18 mouse cellular contexts compared by ENCODE assay signal in genomic region chr1:176851401-176851800, GRCm38 (mm10). TPM values are rescaled to one million over a fixed set of nuclear protein-coding genes. Genes with fewer than 3 reads are reported as not detected.
A peak's percentile ranks its signal among the peaks of the same experiment; 100 is the strongest.
DNase-seq lines count a peak whose midpoint lies in the region.
"Had no signal": no experiment of that assay in that cellular context is flagged by ENCODE, and none has a peak within 500 bp of the region (broad histone marks: within the 10 kb centered on the region; RNA-seq: fewer than 3 reads in every experiment).

No protein-coding gene starts in this region.

- peak; percentile 17 for DNase-seq in adrenal gland, postnatal 14 days
- no peak for DNase-seq in adrenal gland, postnatal 10 days
- DNase-seq in layer of hippocampus, adult 18-20 months (ENCODE audit: low spot score in 2 of 2): peak; percentile 54 to 65
- no peak for DNase-seq in layer of hippocampus, postnatal 36 days
- DNase-seq in 3134 (ENCODE audit: extremely low read depth, insufficient read length, low spot score): peak; percentile 28
- peak; percentile 76 for DNase-seq in brain, adult 2 months (ENCODE audit: low read depth, low spot score)
- DNase-seq in kidney, postnatal 4 days: no peak
- DNase-seq: B cell, adult 2 months; cerebellum, adult 18-20 months; gastrocnemius, postnatal 25 days; heart, adult 18-20 months; heart, postnatal 36 days; kidney, adult 8-10 months; liver; lung, adult 2 months; lung, postnatal 10 days; thymus, adult 2 months; thymus, postnatal 36 days had no signal

RNA-seq across cellular contexts. Expression of gene Sdccag8, which starts 36.9 kb away (rescaled TPM):
- total RNA-seq in adrenal gland, postnatal 14 days (2021): 6.9 and 9.3 TPM in 2 replicates
- total RNA-seq in adrenal gland, postnatal 10 days (2021): 10 to 100 TPM in 1 of 2 experiments, 1 to 10 TPM in 1; 6.6 to 10.7 TPM
- total RNA-seq in layer of hippocampus, adult 18-20 months (2021): 10 to 100 TPM; 16.3 to 16.9 TPM
- 10 to 100 TPM; 16.2 to 19.0 TPM for total RNA-seq in layer of hippocampus, postnatal 36 days (2021)

RNA-seq across cellular contexts. Expression of gene Cep170, which starts 37.5 kb away (rescaled TPM):
- 32.0 and 42.4 TPM in 2 replicates for total RNA-seq in adrenal gland, postnatal 14 days (2021)
- 10 to 100 TPM; 29.8 to 38.0 TPM for total RNA-seq in adrenal gland, postnatal 10 days (2021)
- total RNA-seq in layer of hippocampus, adult 18-20 months (2021): 100 to 1,000 TPM; 101 to 103 TPM
- total RNA-seq in layer of hippocampus, postnatal 36 days (2021): 100 to 1,000 TPM; 104 to 110 TPM

Comparison
In these comparisons a context has a peak if more than half of its experiments do, and no peak if none do; other contexts are left out.
1. DNase-seq: peak in adrenal gland, postnatal 14 days (single experiment), layer of hippocampus, adult 18-20 months (2 of 2), 3134 (single experiment) and brain, adult 2 months (single experiment); none in adrenal gland, postnatal 10 days (single experiment), layer of hippocampus, postnatal 36 days (0 of 2) and kidney, postnatal 4 days (0 of 2).